Mouse (Mus musculus) mouse trophoblast stem cell (cell line): ENCODE measurements around the gene Mtmr12.

Experiments
- in situ Hi-C, 2 experiments: fragments of 300-500 bp; cut with MseI, MboI; formaldehyde crosslinking; loops; 2 replicates in 1 of 2; 3 replicates in 1 of 2; pipeline ENCODE4 v1.15.1; 2025

Gene Mtmr12

DNA sequence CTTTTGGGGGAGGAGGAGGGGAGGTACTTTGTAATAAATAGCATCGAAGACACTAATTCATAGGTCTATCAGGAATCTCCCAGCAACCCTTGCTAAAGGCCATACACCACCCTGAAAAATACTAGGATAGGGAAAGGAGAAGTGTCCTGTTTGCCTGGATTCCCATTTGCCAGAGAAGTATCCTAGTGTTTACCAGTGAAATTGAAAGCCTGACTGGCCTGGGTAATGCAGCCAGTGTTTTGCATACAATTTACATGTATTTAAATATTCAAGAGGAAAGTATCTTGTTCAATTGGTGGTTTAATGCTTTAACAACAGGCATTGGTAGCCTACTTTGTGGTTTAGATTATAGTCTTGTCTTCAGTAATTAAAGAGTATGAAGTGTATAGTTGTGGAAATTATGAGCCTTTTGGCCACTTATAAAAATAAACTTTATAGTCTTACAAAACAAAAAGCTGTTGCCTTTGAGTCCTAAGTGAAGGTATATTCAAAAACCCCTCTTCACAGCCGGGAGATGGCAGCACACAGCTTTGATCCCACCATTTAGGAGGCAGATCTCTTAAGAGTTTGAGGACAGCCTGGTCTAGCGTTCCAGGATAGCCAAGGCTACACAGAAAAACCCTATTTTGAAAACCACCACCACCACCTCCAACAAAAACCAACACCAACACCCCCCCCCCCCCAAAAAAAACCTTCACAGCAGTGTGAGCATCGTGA, 69.4 kb downstream of the Mtmr12 start:
- in situ Hi-C loops = no loop called here

DNA sequence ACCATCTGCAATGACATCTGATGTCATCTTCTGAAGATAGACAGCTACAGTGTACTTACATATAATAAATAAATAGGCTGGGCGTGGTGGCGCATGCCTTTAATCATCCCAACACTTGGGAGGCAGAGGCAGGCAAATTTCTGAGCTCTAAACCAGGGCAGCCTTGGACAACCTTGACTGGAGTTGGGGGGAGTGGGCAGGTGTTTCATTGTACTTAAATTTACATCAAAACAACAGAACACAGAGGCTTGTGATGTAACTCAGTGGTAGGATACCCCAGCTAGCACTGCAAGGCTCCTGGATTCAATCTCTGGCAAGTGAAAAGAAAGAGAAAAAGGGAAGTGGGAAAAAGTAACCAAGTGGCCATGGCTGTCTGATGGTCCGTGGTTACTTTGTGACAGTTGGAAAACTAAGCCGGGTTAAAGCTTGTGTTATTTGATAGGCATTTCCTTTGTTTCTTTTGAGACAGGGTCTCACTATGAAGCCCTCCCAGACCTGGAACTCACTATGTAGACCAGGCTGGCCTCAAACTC, 70.3 kb downstream of the Mtmr12 start:
- in situ Hi-C loops = no loop called here

DNA sequence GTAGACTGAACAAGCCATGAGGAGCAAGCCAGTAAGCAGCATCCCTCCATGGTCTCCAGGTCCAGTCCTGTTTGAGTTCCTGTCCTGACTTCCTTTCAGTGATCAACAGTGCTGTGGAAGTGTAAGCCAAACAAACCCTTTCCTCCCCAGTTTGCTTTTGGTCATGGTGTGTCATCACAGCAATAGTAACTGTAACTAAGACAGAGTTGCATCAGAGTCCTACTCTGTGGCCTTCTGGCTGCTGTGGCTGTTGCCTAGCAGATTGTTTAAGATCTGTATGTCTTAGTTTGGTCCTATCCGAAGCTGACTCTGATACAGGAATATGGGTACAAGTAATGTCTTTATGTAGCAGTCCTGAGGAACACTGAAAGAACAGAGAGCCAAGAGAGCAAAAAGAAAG, 75.0 kb downstream of the Mtmr12 start:
- in situ Hi-C loops = no loop called here

DNA sequence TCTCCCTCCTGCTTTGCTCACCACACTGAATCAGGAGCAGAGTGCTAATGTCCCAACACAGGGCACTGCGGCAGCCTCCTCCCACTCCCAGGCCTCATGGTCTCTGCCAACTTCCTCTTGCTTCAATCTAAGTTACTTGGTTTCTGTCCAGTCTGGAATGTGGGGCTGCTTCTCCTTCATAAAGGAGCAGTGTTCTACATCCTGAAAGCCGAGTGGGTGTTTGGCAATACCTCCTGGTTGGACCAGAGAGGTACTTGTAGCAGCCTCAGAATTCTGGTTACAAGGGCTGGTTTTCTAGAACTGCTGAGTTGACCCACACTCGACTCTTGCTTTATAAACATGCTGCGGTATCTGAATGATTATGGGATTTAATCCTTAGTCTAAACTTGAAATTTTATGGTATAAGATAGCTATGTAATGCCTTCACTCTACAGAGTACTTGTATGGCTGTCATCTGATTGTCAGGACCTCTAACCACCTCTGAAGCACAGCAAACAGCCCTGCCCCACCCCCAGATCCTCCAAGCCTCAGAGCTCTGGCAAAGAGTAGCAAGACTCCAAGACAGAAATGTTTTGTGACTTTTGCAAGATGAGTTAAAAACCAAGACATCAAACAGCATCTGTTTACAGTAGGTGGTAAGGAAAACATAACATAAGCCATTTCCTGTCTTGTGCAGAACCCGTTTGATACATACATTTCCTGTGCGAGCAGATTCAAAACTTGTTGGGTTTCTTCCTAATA, 80.1 kb downstream of the Mtmr12 start:
- in situ Hi-C loops = no loop called here

DNA sequence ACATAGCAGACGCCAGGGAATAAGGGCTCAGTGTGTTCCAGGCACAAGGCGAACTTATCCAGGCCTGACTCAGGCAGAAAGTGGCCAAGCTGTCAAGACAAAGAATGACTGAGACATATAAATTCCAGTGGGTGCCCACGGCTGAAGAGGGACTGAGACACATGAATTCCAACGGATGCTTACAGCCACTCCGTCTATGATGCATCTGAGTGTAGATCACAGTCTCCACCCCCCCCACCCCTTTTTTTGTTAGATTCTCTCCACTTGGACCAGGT, 80.6 kb downstream of the Mtmr12 start:
- in situ Hi-C loops = no loop called here

DNA sequence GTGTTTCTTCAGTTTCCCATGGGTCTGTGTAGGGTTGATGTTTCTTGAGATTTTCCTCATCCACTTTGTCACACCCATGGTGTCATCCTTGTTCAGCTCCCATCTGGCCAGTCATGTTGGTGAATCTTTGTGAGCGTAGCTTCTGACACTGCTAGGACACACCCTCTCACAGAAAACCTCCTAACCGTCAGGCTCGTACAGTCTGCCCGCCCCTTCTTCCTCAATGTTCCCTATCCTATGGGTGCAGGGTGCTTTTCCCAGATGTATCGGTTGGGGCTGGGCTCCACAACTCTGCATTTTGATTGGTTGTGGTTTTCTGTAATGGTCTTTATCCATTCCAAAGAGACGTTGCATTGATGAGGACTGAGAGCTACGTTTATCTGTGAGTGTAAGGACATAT, 85.5 kb downstream of the Mtmr12 start:
- in situ Hi-C loops = no loop called here

DNA sequence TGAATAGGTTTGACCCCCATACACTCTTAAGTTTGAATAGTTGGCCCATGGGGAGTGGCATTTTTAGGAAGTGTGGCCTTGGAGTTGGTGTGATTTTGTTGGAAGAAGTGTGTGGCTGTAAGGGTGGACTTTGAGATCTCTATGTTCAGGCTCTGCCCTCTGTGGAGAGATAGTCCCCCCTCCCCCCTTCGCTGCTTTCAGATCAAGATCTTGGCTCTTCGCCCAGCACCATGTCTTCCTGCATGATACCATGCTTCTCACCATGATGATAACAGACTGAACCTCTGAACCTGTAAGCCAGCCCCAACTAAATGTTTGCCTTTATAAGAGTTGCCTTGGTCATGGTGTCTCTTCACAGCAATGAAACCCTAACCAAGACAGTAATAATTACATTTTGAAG, 86.9 kb downstream of the Mtmr12 start:
- in situ Hi-C loops = no loop called here

DNA sequence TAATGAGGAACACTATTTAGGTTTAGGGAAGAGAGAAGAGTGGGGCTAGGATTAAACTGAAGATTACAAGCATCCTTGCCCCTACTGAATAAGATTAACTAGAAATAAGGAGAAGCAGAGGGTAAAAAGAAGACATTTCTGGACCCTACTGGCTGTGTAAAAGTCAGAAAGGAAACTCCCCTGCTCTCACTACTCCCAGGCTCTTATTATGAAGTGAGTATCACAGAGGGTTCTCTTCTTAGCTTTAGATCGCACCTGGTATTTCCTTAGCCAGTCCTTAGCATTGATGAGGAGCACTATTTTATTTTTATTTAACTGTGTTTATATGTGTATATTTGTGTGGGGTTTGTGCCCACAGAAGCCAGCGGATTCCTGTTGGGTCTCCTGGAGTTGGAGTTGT, 91.4 kb downstream of the Mtmr12 start:
- in situ Hi-C loops = no loop called here

DNA sequence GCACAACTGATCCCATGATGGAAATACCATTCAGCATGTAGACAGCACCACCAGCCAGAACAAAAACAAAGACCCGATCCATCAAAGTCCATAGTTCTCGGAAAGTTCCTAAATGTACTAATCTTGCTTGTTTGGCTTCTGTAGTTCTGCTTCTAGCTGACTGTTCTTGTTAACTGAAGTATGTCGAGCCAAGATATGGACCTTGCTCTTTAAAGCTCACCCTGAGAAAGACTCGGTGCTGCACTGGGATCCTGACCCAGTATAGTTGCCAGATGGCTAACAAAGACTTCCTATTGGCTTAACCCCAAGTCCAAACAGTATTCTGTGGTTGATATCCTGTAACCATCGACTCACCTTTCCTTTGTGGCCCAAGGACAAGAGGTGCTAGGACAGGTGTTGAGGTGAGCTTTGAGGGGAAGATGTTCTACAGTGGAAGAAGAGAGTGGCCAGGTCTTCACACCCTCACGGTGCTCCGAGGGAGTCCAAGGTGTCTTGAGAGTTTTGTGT, 93.5 kb downstream of the Mtmr12 start:
- in situ Hi-C loops = no loop called here

DNA sequence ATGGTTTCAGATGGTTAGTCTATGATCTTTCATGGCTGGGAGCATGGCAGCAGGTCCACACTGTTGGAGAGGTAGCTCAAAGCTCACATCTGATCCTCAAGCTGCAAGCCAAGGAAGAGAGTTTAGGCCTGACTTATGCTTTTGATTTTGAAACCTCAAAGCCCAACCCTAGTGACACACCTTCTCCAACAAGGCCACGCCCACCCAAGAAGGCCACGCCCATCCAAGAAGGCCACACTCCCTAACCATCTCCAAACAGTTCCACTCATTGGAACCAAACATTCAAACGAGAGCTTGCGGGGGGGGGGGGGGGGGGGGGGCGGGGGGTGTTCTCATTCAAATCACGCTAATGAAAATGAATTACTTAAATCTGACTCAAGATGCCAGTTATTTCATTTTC, 96.9 kb downstream of the Mtmr12 start:
- in situ Hi-C loops = no loop called here

DNA sequence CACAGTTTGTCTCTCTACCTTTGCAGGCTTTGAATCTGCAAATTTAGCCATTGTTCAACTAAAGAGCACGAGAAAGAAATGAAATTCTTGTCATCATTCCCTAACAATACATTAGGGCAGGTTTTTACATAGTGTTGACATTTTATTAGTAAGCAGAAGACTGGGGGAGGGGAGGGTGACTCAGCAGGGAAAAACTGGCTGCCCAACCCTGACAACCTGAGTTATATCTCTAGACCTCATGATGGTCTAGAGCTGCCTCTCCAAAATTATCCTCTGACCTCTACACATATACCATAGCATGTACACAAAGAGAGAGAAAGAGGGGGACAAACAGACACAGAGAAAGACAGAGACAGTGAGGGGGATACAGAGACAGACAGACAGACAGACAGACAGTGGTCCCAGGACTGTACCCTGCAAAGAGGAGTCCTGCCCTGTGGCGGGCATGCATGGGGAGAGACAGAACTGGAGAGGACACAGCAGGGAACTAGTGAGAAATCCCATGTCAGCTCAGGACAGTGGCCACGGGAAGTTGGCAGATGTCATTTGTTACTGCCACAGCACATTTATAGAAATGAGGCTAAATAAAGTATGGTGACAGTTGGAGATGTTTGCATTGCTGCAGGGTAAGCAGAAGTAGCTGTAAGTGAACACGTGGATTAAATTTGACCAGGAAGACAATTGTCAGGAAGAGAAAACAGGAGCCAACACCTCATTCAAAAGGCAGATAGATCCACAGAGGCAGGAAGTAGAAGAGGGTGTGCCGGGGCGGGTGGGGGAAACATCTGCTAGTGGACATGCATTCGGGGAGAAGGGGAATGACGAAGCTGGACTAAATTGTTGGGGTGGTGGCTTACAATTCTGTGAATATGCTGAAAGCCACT, 101.6 kb downstream of the Mtmr12 start:
- in situ Hi-C loops = no loop called here

DNA sequence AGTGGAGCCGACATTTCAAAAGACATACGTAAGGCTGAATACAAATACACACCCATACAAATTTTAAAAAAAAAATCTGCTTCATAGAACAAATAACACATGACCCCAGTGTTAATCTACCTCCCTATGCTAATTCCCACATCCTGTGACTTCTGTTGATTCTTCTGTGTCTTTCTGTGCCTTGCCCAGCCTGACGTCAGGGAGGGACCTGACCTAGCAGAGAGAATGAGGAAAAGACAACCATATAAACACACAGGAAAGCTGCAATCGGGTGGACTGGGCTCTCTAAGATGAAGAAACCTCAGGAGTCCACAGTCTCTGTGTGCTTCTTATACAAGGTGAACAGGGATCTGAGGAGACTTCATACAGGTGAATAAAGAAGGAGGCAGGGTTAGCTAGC, 102.3 kb downstream of the Mtmr12 start:
- in situ Hi-C loops = no loop called here

DNA sequence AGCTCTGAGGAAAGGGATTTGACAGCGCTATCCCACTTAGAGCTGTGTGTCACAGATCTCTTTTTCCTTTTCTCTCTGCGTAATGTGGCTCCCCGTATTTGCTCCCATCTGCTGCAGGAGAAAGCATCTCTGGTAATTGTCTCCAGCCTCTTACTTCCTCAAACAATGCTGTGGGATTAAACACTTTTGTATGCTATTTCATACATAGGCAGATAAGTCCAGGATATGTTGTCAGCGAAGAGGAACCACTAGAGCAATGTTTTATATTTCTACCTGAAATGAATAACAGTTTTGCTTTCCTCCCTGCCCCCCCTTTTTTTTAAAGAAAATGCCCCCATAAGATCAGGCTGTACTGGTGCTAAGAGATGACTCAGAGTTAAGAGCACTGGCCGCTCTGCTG, 103.7 kb downstream of the Mtmr12 start:
- in situ Hi-C loops = no loop called here

DNA sequence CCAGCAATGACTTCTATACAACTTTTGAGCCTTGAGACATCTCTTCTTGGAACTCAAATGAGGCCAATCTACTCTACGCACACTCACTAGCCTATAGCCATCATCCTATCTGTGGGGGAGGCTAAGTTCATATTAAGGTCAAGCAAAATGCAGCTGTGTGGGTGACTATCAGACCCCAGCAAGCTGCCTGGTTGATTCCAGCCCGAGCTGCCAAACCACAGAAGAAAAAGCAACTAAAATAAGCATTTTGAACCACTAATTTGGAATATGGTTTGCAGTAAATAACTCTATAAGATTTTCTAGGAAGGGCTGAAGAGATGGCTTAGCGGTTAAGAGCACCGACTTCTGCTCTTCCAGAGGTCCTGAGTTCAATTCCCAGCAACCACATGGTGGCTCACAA, 105.8 kb downstream of the Mtmr12 start:
- in situ Hi-C loops = no loop called here

DNA sequence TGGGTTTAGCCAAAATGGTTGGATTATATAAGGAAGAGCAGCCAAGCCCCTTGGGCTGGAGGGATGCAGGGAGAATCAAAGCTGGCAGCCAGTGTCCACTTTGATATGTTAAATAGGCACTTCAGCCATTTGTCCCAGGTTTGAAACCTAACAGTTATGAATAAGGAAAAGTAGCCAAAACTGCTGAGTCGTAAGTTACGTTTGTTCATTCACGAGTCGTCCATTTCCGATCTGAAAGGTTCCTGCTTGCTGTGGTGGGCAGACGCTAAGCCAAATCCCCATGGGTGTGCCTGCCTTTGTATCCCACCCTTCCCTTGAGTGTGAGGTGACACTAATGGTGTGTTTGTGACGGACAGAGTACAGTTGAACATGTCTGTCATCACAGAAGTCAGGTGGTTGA, 106.6 kb downstream of the Mtmr12 start:
- in situ Hi-C loops = no loop called here

DNA sequence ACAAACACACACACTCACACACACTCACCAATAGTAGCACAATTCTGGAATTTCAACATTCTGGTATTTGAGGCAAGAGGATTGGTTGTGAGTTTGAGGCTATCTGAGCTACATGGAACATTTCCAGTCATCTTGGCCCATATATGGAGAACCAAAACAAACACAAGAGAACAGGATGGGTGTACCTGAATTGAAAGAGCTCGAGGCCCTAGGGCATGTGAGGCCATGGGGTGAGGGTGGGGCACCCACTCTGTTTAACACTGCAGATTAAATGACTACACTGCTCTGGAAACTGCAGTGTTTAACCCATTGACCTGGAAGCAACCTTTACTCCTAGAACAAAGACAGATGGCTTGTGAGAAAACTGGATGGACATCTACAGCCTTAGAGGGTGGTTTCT, 108.4 kb downstream of the Mtmr12 start:
- in situ Hi-C loops = no loop called here

DNA sequence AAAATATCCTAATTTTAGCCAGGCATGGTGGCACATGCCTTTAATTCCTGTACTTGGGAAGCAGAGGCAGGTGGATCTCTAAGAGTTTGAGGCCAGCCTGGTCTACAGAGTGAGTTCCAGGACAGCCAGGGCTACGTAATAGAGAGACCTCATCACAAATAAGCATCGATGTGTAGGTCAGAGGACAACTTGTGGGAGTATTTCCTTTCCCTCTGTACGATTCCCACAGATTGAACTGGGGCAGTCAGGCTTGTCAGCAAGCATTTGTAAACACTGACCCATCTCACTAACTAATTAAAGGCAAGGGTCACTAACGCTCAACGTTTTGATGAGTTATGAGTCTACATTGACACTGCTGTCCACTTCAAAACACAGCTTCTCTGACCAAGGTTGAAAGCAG, 109.8 kb downstream of the Mtmr12 start:
- in situ Hi-C loops = no loop called here

DNA sequence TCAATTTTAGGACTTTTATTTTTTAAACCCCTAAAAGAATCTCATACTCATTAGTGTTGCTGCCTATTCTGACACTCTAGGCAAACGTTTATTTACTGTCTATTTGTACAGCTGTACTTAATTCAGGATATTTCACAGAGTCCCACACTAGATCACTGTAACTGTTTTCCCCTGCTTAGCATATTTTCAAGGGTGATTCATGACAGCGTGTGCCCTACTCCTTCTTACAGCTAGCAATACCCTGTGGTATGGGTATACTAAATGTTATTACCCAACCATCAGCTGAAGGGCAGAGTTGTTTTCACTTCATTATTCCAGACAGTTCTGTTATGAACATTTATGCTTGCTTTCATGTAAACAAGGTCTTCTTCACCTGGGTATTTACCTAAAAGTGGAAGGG, 111.2 kb downstream of the Mtmr12 start:
- in situ Hi-C loops = no loop called here

DNA sequence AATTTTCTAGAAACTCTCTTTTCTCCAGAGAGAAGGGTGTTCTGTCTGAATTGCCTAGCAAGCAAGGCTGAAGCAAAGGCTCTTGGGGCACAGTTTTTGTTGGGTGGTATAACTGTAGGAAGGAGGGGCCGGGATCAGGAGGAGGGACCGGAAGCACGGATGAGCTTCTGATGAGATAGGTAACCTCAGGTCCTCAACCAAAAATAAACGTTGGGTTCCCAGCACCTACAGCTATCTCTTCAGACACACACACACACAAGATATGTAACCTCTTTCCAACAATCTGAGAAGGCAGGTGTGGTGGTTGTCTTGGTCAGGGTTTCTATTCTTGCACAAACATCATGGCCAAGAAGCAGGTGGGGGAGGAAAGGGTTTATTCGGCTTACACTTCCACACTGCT, 112.5 kb downstream of the Mtmr12 start:
- in situ Hi-C loops = no loop called here

DNA sequence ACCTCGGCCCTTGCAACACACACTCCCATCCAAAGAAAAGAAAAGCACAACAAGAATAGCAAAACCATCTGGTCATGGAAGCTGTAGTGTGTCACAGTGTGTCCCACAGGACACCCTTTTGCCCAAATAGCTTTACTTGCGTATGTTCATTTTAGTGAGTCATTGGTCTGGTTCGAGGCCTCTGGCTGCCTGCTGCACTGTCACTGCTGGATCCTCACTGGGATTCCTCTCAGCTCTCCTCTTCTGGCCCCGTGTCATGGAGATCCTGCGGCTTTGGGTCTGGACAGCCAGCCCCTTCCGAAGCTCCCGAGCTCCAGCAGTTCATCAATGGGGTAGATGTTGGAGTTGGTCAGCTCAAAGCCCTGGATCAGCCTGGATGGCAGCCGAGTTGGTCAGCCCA, 113.6 kb downstream of the Mtmr12 start:
- in situ Hi-C loops = no loop called here

DNA sequence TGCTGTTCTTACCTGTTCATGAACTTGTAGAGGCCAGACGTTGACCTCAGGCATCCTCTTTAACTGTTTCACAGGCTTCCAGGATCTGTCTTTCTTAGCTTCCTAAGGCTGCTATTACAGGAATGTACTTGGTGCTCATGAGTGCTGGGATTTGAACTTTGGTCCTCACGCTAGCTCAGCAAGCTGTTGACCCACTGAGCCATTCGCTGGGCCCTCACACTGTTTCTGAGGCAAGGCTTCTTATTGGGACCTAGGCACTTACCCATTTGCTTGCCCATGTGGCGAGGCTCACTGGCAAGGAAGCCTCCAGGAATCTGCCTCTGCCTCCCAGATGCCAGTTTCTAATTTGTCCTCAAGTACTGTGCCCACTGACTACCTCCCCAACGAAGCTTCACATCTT, 115.1 kb downstream of the Mtmr12 start:
- in situ Hi-C loops = no loop called here

DNA sequence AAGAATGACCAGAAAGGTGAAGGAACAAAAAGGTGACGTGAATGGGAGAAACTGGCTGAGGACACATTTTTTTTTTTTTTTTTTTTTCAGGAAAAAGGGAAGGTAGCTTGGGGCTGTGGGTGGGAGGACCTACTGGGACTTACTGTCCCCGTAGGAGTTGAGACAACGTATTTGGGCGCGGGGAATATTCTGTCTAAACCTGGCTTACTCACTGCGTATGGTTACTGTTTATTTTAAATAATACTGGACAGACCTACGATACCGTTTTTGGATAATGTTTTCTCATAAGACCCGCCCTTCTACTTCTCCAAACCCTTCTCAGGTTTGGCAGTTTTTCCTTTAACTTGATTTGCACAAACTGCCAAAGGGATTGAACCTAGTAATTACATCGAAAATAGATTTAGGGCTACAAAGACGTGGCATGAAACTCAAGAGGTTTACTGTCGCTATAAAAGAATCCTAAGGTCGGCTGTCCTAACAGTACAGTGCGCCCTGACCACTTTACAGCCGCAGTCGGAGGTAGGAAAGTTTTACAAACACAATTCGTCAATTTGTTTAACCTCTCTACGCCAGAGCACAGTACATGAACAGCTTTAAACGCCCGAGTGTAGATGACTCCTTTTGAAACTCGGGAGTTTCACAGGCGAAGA, 115.7 kb downstream of the Mtmr12 start:
- in situ Hi-C loops = no loop called here
